In genomic region chr2:102154771-102155211, GRCm38 (mm10) we compare ENCODE assay signal across 12 mouse cellular contexts. TPM values are rescaled to one million over a fixed set of nuclear protein-coding genes. Genes with fewer than 3 reads are reported as not detected.
A peak's percentile ranks its signal among the peaks of the same experiment; 100 is the strongest.
DNase-seq lines count a peak whose midpoint lies in the region; ATAC-seq and TF ChIP-seq lines count a peak whose summit lies in the region.
"Had no signal": no experiment of that assay in that cellular context is flagged by ENCODE, and none has a peak within 500 bp of the region (broad histone marks: within the 10 kb centered on the region; RNA-seq: fewer than 3 reads in every experiment).

No protein-coding gene starts in this region.

- TF ChIP-seq CTCF in liver, adult 2 months (IDR thresholded peaks at IDR 0.05; ENCODE audit: low read depth, low read length), result no peak

- H3K27ac ChIP-seq in liver, adult 2 months (replicated peaks; ENCODE audit: insufficient read depth, low read depth, low read length), result peak overlapping the region; percentile 35
- no peak overlapping the region for H3K27ac ChIP-seq in liver, embryonic 11.5 days (ENCODE audit: low read depth, low read length)
- H3K27ac ChIP-seq in kidney, embryonic 16.5 days (ENCODE audit: low read length), result peak overlapping the region; percentile 66
- H3K27ac ChIP-seq: midbrain, embryonic 10.5 days; neural tube, embryonic 12.5 days had no signal

- no peak overlapping the region for H3K9ac ChIP-seq in liver, adult 2 months (ENCODE audit: low read depth, low read length)
- H3K9ac ChIP-seq in liver, embryonic 11.5 days (ENCODE audit: low read depth, low read length), result no peak overlapping the region
- no peak overlapping the region for H3K9ac ChIP-seq in kidney, embryonic 16.5 days (replicated peaks; ENCODE audit: low read length)
- H3K9ac ChIP-seq: neural tube, embryonic 12.5 days had no signal

- peak; percentile 19 for DNase-seq in adrenal gland, postnatal 14 days
- DNase-seq in adrenal gland, adult 8-10 months, result no peak
- no peak for DNase-seq in liver, adult 2 months (ENCODE audit: extremely low read depth, low read depth, low spot score)
- no peak for DNase-seq in liver, embryonic 11.5 days (ENCODE audit: low spot score)
- no peak for DNase-seq in left cerebral cortex, postnatal 14 days (ENCODE audit: low spot score in 2 of 2)
- DNase-seq: cerebellum, postnatal 25 days had no signal

- peaks cover 3% of the 10 kb centered on the region; the same call in 1 of the 2 replicates for H3K79me2 ChIP-seq in liver, adult 2 months (ENCODE audit: control insufficient read depth, insufficient read depth, low read length)

- H3K9me3 ChIP-seq in liver, embryonic 11.5 days (ENCODE audit: control insufficient read depth, low read length), result no peaks in the 10 kb centered on the region
- H3K9me3 ChIP-seq in kidney, embryonic 16.5 days (ENCODE audit: low read length), result no peaks in the 10 kb centered on the region
- H3K9me3 ChIP-seq: midbrain, embryonic 10.5 days; neural tube, embryonic 12.5 days had no signal

- WGBS in liver, adult 2 months, result 42% methylated on average over 6 of the region's 6 CpGs
- WGBS in liver, embryonic 11.5 days, result 65% methylated on average over 6 of the region's 6 CpGs
- WGBS in kidney, embryonic 16.5 days, result 24% methylated on average over 6 of the region's 6 CpGs

- H3K4me3 ChIP-seq in liver, adult 2 months (ENCODE audit: insufficient read depth, low read depth, low read length), result no peak overlapping the region
- no peak overlapping the region for H3K4me3 ChIP-seq in liver, embryonic 11.5 days (ENCODE audit: low read depth, low read length)
- no peak overlapping the region for H3K4me3 ChIP-seq in kidney, embryonic 16.5 days (ENCODE audit: low read length)
- H3K4me3 ChIP-seq: erythroblast, embryonic 14.5 days; midbrain, embryonic 10.5 days; neural tube, embryonic 12.5 days had no signal

- no peaks in the 10 kb centered on the region for H3K27me3 ChIP-seq in liver, adult 2 months (ENCODE audit: control insufficient read depth, insufficient read depth, low read length)
- no peaks in the 10 kb centered on the region for H3K27me3 ChIP-seq in liver, embryonic 11.5 days (replicated peaks; ENCODE audit: control insufficient read depth, insufficient read depth, low read length)
- H3K27me3 ChIP-seq in kidney, embryonic 16.5 days (ENCODE audit: insufficient read depth, low read length), result no peaks in the 10 kb centered on the region

- ATAC-seq in liver, embryonic 11.5 days (replicated peaks; ENCODE audit: low FRiP score), result no peak
- peak; percentile 33; the same call in 1 of the 2 replicates for ATAC-seq in kidney, embryonic 16.5 days (ENCODE audit: low FRiP score, low TSS enrichment)
- peak; percentile 61 for ATAC-seq in megakaryocyte, adult 5-6 weeks (ENCODE audit: poor library complexity, severe bottlenecking)
- ATAC-seq in erythroid progenitor cell, adult 5-6 weeks (replicated peaks; ENCODE audit: low FRiP score, poor library complexity, severe bottlenecking), result no peak

- TF ChIP-seq POLR2A in liver, adult 2 months (IDR thresholded peaks at IDR 0.05; ENCODE audit: extremely low read depth, insufficient read depth, low read length), result no peak

- peaks cover 8% of the 10 kb centered on the region for H3K4me1 ChIP-seq in liver, adult 2 months (ENCODE audit: control insufficient read depth, insufficient read depth, low read length)
- H3K4me1 ChIP-seq in liver, embryonic 11.5 days (replicated peaks; ENCODE audit: control insufficient read depth, insufficient read depth, low read length), result no peaks in the 10 kb centered on the region
- H3K4me1 ChIP-seq in kidney, embryonic 16.5 days (ENCODE audit: insufficient read depth, low read length), result peaks cover 60% of the 10 kb centered on the region

- H3K4me2 ChIP-seq in liver, embryonic 11.5 days, result no peak overlapping the region
- H3K4me2 ChIP-seq in kidney, embryonic 16.5 days (replicated peaks; ENCODE audit: low read depth, low read length), result 0 out of 2 replicates have a peak overlapping the region, but pooled peaks have one; percentile 9
- H3K4me2 ChIP-seq: neural tube, embryonic 12.5 days had no signal

- intact Hi-C loops in left cerebral cortex, postnatal 14 days (cut with DNase I), result no loop called here

- no peaks in the 10 kb centered on the region for H3K36me3 ChIP-seq in liver, adult 2 months (ENCODE audit: control insufficient read depth, insufficient read depth, low read length)
- H3K36me3 ChIP-seq in liver, embryonic 11.5 days (ENCODE audit: control insufficient read depth, insufficient read depth, low read length), result no peaks in the 10 kb centered on the region
- no peaks in the 10 kb centered on the region for H3K36me3 ChIP-seq in kidney, embryonic 16.5 days (ENCODE audit: insufficient read depth, low read length)
- H3K36me3 ChIP-seq: neural tube, embryonic 12.5 days had no signal

RNA-seq across cellular contexts. Expression of gene Ldlrad3, which starts 31.4 kb away (rescaled TPM):
- 10.8 and 11.7 TPM in 2 replicates for total RNA-seq in adrenal gland, postnatal 14 days (2021)
- 1 to 10 TPM; 6.3 to 7.4 (median 7.0) TPM for total RNA-seq in adrenal gland, adult 8-10 months (2022)
- 4.5 and 7.6 TPM in 2 replicates for total RNA-seq in liver, adult 2 months (2014; rRNA removed)
- 2.8 and 3.8 TPM in 2 replicates for polyA plus RNA-seq in liver, adult 2 months (2012; rRNA removed)
- 17.9 TPM in 2 replicates for polyA plus RNA-seq in liver, embryonic 11.5 days (2014; fragmentation: Nextera tagmentation; extraction: Ambion mirVana)
- polyA plus RNA-seq in kidney, embryonic 16.5 days (2015; fragmentation: Nextera tagmentation; extraction: Ambion mirVana), result 38.3 and 42.5 TPM in 2 replicates
- 58.9 and 65.5 TPM in 2 replicates for total RNA-seq in megakaryocyte, adult 5-6 weeks (2015)
- total RNA-seq in megakaryocyte, adult 5-6 weeks (2017), result 55.1 and 58.9 TPM in 2 replicates
- 10 to 100 TPM in 1 of 2 experiments, 1 to 10 TPM in 1; 9.6 to 10.6 TPM for total RNA-seq in left cerebral cortex, postnatal 14 days (2021)
- 2.9 and 8.8 TPM in 2 replicates for total RNA-seq in erythroid progenitor cell, adult 5-6 weeks (2015; ENCODE audit: low replicate concordance)
- total RNA-seq in erythroid progenitor cell, adult 5-6 weeks (2017; ENCODE audit: low replicate concordance), result 0.39 and 2.2 TPM in 2 replicates
- polyA plus RNA-seq: erythroblast, embryonic 14.5 days had no signal

Comparison
In these comparisons a context has a peak if more than half of its experiments do, and no peak if none do; other contexts are left out.
1. ATAC-seq: peak in kidney, embryonic 16.5 days (single experiment) and megakaryocyte, adult 5-6 weeks (single experiment); none in liver, embryonic 11.5 days (single experiment) and erythroid progenitor cell, adult 5-6 weeks (single experiment).